Mouse (Mus musculus): ENCODE results near the gene Kcne1. TPM values are rescaled to one million over a fixed set of nuclear protein-coding genes. Genes with fewer than 3 reads are reported as not detected.

The Kcne1 gene
- total and polyA plus RNA-seq, 3 experiments: 0.26 to 0.48 TPM; not detected in 1

DNA sequence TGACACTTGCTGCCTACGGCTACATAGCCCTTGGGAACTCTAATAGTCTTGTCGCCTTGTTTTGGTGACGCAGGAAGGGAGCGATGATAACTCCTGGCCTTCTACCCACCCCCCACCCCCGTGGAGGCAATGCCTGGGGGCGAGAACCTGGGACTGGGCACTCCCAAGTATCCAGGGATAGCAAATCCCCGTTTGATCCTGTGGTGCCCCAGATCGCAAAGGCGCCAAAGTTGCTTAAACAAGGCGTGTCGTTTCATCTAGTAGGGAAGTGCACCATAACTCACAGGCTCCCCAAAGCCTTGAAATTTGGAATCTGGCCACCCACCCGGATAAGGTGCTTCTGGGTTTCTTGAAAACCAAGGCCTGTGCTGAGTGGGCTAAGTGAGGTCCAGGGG lies 57.9 kb downstream of the Kcne1 start:
- Histone ChIP-seq H3K27ac (ENCODE audit: insufficient read depth, low read depth) (no peak overlapping the region), H3K4me2 (ENCODE audit: insufficient read depth, low read depth, poor library complexity, severe bottlenecking) (peak overlapping the region; percentile 69), H3K9me3 (replicated peaks; ENCODE audit: low read length) (no peaks in the 10 kb centered on the region), H3K4me1 (ENCODE audit: control insufficient read depth in 1 of 2, insufficient read depth in 2 of 2) (peaks cover 11 to 57% of the 10 kb centered on the region in 2 experiments), H3K27me3 (replicated peaks) (no peaks in the 10 kb centered on the region), H3K4me3 (replicated peaks in 1 of 3; ENCODE audit: low read depth in 2 of 3, low read length in 2 of 3, poor library complexity in 1 of 3) (peak overlapping the region; percentile 66 to 87 (median 73)), H3K9ac (ENCODE audit: insufficient read depth, low read depth) (peak overlapping the region; percentile 80), H3K79me2 (replicated peaks; ENCODE audit: control insufficient read depth, extremely low read depth, insufficient read depth, poor library complexity, severe bottlenecking) (no peaks in the 10 kb centered on the region), H3K36me3 (replicated peaks in 1 of 2; ENCODE audit: control insufficient read depth in 1 of 2, insufficient read depth in 1 of 2, low read length in 1 of 2) (peaks cover 9 to 20% of the 10 kb centered on the region in 2 experiments)
- dilution Hi-C loops (cut with MboI; ENCODE audit: extremely low pct_ligation_motif_present, extremely low pct_unique_long_range_greater_than_20kb, low sequenced_read_pairs) (no loop called here), in situ Hi-C loops (cut with MboI; ENCODE audit: low pct_ligation_motif_present, low pct_unique_long_range_greater_than_20kb, low sequenced_read_pairs) (no loop called here)
- no peak for TF ChIP-seq MXI1 (IDR thresholded peaks at IDR 0.05; ENCODE audit: low read depth, low read length)
- no peak for TF ChIP-seq RCOR1 (conservative IDR thresholded peaks at IDR 0.05; ENCODE audit: low read depth, low read length)
- TF ChIP-seq CHD2 (IDR thresholded peaks at IDR 0.05; ENCODE audit: low read length): 0 out of 2 replicates have a peak, but pooled peaks have one; percentile 3
- TF ChIP-seq CHD1 (IDR thresholded peaks at IDR 0.05; ENCODE audit: low read depth, low read length): 0 out of 2 replicates have a peak, but pooled peaks have one; percentile 14
- 0 out of 2 replicates have a peak, but pooled peaks have one; percentile 6 for TF ChIP-seq IRF4 (IDR thresholded peaks at IDR 0.05; ENCODE audit: low read depth, low read length)
- TF ChIP-seq ETS1 (conservative IDR thresholded peaks at IDR 0.05; ENCODE audit: low read depth, low read length): no peak
- no peak for DNase-seq (ENCODE audit: extremely low read depth)

DNA sequence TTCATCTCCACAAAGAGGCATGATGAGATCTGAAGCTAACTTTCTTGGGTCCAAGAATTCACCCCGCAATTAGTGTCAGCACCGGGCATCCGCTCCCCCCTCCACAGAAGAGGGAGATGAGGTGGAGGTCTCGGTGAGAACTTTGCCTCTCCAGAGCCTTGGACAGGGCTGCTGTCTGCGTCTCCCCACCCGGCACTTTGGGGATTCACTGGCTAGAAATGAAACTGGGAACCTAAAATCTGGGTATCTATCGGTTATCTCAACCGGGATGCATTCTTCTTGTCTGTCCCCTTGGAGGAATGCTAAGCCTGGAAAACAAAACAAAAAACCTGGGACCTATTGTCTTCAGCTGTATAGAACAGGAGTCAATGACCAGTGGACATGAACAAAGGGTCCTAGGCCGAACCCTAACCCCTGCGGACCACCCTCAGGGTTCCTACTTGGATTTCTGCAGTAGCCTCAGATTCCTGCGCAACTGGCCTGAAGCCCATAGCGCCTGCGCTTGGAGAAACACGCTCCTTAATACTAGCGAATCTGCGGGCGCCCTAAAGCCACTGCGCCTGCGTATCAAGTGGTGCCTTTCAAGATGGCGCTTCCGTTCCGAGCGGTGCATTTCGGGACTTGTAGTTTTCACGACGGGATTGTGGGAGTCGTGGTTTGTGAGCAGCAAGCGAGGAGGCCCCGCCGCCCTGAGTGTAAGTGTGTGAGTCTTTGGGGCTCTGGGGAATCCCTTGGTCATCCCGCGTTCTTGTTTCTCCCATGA lies 58.4 kb downstream of the Kcne1 start, which contains the start of gene Smim11:
Gene Smim11, plus strand, starts transcription at position 638 of the 763 bp plus-strand sequence.
- Histone ChIP-seq H3K4me2 (ENCODE audit: insufficient read depth, low read depth, poor library complexity, severe bottlenecking) (peak within 1 kb of the TSS; percentile 95), H3K27me3 (replicated peaks) (no peaks in the 10 kb centered on the region), H3K79me2 (replicated peaks; ENCODE audit: control insufficient read depth, extremely low read depth, insufficient read depth, poor library complexity, severe bottlenecking) (no peaks in the 10 kb centered on the region), H3K36me3 (replicated peaks in 1 of 2; ENCODE audit: control insufficient read depth in 1 of 2, insufficient read depth in 1 of 2, low read length in 1 of 2) (peaks cover 3 to 14% of the 10 kb centered on the region in 2 experiments), H3K4me3 (replicated peaks in 1 of 3; ENCODE audit: low read depth in 2 of 3, low read length in 2 of 3, poor library complexity in 1 of 3) (peak within 1 kb of the TSS; percentile 66 to 87 (median 73)), H3K9me3 (replicated peaks; ENCODE audit: low read length) (no peaks in the 10 kb centered on the region), H3K9ac (ENCODE audit: insufficient read depth, low read depth) (peak within 1 kb of the TSS; percentile 80), H3K4me1 (ENCODE audit: control insufficient read depth in 1 of 2, insufficient read depth in 2 of 2) (peaks cover 11 to 53% of the 10 kb centered on the region in 2 experiments), H3K27ac (ENCODE audit: insufficient read depth, low read depth) (no peak within 1 kb of the TSS)
- peak; percentile 99 for DNase-seq (ENCODE audit: extremely low read depth)
- dilution Hi-C loops (cut with MboI; ENCODE audit: extremely low pct_ligation_motif_present, extremely low pct_unique_long_range_greater_than_20kb, low sequenced_read_pairs) (no loop called here), in situ Hi-C loops (cut with MboI; ENCODE audit: low pct_ligation_motif_present, low pct_unique_long_range_greater_than_20kb, low sequenced_read_pairs) (no loop called here)
- TF ChIP-seq ZMIZ1 (IDR thresholded peaks at IDR 0.05; ENCODE audit: low read depth, low read length): peak; percentile 84
- no peak for TF ChIP-seq ZKSCAN1 (IDR thresholded peaks at IDR 0.05; ENCODE audit: borderline replicate concordance, low read depth, low read length)
- TF ChIP-seq MXI1 (IDR thresholded peaks at IDR 0.05; ENCODE audit: low read depth, low read length): peak; percentile 61; the same call in 1 of the 2 replicates
- no peak for TF ChIP-seq USF2 (conservative IDR thresholded peaks at IDR 0.05; ENCODE audit: low read depth, low read length)
- TF ChIP-seq BHLHE40 (IDR thresholded peaks at IDR 0.05; ENCODE audit: low read depth, low read length): 0 out of 2 replicates have a peak, but pooled peaks have one; percentile 21
- no peak; the same call in none of the 2 replicates for TF ChIP-seq MAX (IDR thresholded peaks at IDR 0.05; ENCODE audit: low read length)
- TF ChIP-seq HCFC1 (IDR thresholded peaks at IDR 0.05; ENCODE audit: low read depth, low read length): peak; percentile 100
- no peak for TF ChIP-seq PAX5 (IDR thresholded peaks at IDR 0.05; ENCODE audit: low read length)
- no peak for TF ChIP-seq E2F4 (IDR thresholded peaks at IDR 0.05; ENCODE audit: insufficient replicate concordance, low read depth, low read length)
- TF ChIP-seq USF1 (IDR thresholded peaks at IDR 0.05; ENCODE audit: low read depth, low read length): no peak
- no peak for TF ChIP-seq CTCF (conservative IDR thresholded peaks at IDR 0.05 in 1 of 2, IDR thresholded peaks at IDR 0.05 in 1 of 2; ENCODE audit: low read depth in 2 of 2, low read length in 2 of 2)
- no peak for TF ChIP-seq ETS1 (conservative IDR thresholded peaks at IDR 0.05; ENCODE audit: low read depth, low read length)
- TF ChIP-seq CHD2 (IDR thresholded peaks at IDR 0.05; ENCODE audit: low read length): peak; percentile 26; the same call in 1 of the 2 replicates
- no peak for TF ChIP-seq SMC3 (IDR thresholded peaks at IDR 0.05; ENCODE audit: low read depth, low read length)
- TF ChIP-seq IRF4 (IDR thresholded peaks at IDR 0.05; ENCODE audit: low read depth, low read length): peak; percentile 61; the same call in 1 of the 2 replicates
- no peak for TF ChIP-seq ZNF384 (IDR thresholded peaks at IDR 0.05; ENCODE audit: low read depth, low read length)
- no peak for TF ChIP-seq EP300 (IDR thresholded peaks at IDR 0.05; ENCODE audit: low read length)
- TF ChIP-seq GABPA (IDR thresholded peaks at IDR 0.05; ENCODE audit: insufficient replicate concordance, low read depth, low read length): peak; percentile 87; the same call in 1 of the 2 replicates
- TF ChIP-seq ZC3H11A (IDR thresholded peaks at IDR 0.05; ENCODE audit: low read depth, low read length): peak; percentile 85
- TF ChIP-seq MAFK (IDR thresholded peaks at IDR 0.05; ENCODE audit: insufficient replicate concordance, low read length): peak; percentile 37; the same call in 1 of the 2 replicates
- peak; percentile 73 for TF ChIP-seq POLR2A (IDR thresholded peaks at IDR 0.05; ENCODE audit: low read depth, low read length)
- no peak for TF ChIP-seq RAD21 (IDR thresholded peaks at IDR 0.05; ENCODE audit: low read depth, low read length)
- peak; percentile 61; the same call in 1 of the 2 replicates for TF ChIP-seq MEF2A (IDR thresholded peaks at IDR 0.05; ENCODE audit: borderline replicate concordance, low read depth, low read length)
- peak; percentile 87 for TF ChIP-seq SIN3A (IDR thresholded peaks at IDR 0.05; ENCODE audit: low read length)
- TF ChIP-seq TCF12 (IDR thresholded peaks at IDR 0.05; ENCODE audit: low read depth, low read length): peak; percentile 56; the same call in 1 of the 2 replicates
- TF ChIP-seq KAT2A (IDR thresholded peaks at IDR 0.05; ENCODE audit: insufficient replicate concordance, low read length): peak; percentile 99
- no peak for TF ChIP-seq CHD1 (IDR thresholded peaks at IDR 0.05; ENCODE audit: low read depth, low read length)
- peak; percentile 74 for TF ChIP-seq TBP (conservative IDR thresholded peaks at IDR 0.05; ENCODE audit: low read depth, low read length)
- TF ChIP-seq RCOR1 (conservative IDR thresholded peaks at IDR 0.05; ENCODE audit: low read depth, low read length): no peak
